Comparison of ENCODE assay signal across 9 mouse cellular contexts in genomic region chr7:31116721-31117145, GRCm38 (mm10). TPM values are rescaled to one million over a fixed set of nuclear protein-coding genes. Genes with fewer than 3 reads are reported as not detected.
DNase-seq lines count a peak whose midpoint lies in the region; ATAC-seq lines count a peak whose summit lies in the region.
"Had no signal": no experiment of that assay in that cellular context is flagged by ENCODE, and none has a peak within 500 bp of the region (broad histone marks: within the 10 kb centered on the region; RNA-seq: fewer than 3 reads in every experiment).

No protein-coding gene starts in this region.

- H3K27ac ChIP-seq in liver, embryonic 13.5 days = peak overlapping the region; percentile 86
- H3K27ac ChIP-seq: stomach, embryonic 15.5 days had no signal

- peaks cover 36% of the 10 kb centered on the region for H3K4me1 ChIP-seq in liver, embryonic 13.5 days (replicated peaks)

- 0 out of 2 replicates have a peak overlapping the region, but pooled peaks have one; percentile 3 for H3K4me2 ChIP-seq in liver, embryonic 13.5 days
- H3K4me2 ChIP-seq: stomach, embryonic 15.5 days had no signal

- no peak overlapping the region for H3K4me3 ChIP-seq in liver, embryonic 13.5 days (replicated peaks)
- H3K4me3 ChIP-seq: stomach, embryonic 15.5 days had no signal

- no peaks in the 10 kb centered on the region for H3K9me3 ChIP-seq in liver, embryonic 13.5 days (replicated peaks)
- H3K9me3 ChIP-seq: stomach, embryonic 15.5 days had no signal

- no peaks in the 10 kb centered on the region for H3K36me3 ChIP-seq in liver, embryonic 13.5 days
- H3K36me3 ChIP-seq: stomach, embryonic 15.5 days had no signal

- DNase-seq in cerebellum, adult 8-10 months = peak; percentile 53
- DNase-seq in cerebellum, adult 9-10 months = no peak
- peak; percentile 36 for DNase-seq in kidney, adult 11 months
- no peak for DNase-seq in kidney, postnatal 14 days
- peak; percentile 85 for DNase-seq in ZHBTc4 (ENCODE audit: low read depth, low spot score)
- DNase-seq in liver, embryonic 13.5 days = no peak
- DNase-seq in spleen, adult 12 weeks (ENCODE audit: low spot score) = no peak
- DNase-seq in adipocyte (ENCODE audit: low spot score) = no peak

- ATAC-seq in liver, embryonic 13.5 days (ENCODE audit: low read depth) = no peak

- WGBS in liver, embryonic 13.5 days (ENCODE audit: insufficient replicate concordance) = 48% methylated on average over 16 of the region's 16 CpGs

- H3K27me3 ChIP-seq in liver, embryonic 13.5 days = no peaks in the 10 kb centered on the region
- H3K27me3 ChIP-seq: stomach, embryonic 15.5 days had no signal

- H3K9ac ChIP-seq in liver, embryonic 13.5 days = no peak overlapping the region
- H3K9ac ChIP-seq: stomach, embryonic 15.5 days had no signal

RNA-seq across cellular contexts. Expression of gene Hpn, which starts 1.6 kb away (rescaled TPM):
- 45.7 and 45.8 TPM in 2 replicates for polyA plus RNA-seq in liver, embryonic 13.5 days (2015; fragmentation: Nextera tagmentation; extraction: Ambion mirVana)

RNA-seq across cellular contexts. Expression of gene Scn1b, which starts 10.1 kb away (rescaled TPM):
- polyA plus RNA-seq in liver, embryonic 13.5 days (2015; fragmentation: Nextera tagmentation; extraction: Ambion mirVana) = 0.42 and 0.60 TPM in 2 replicates

RNA-seq across cellular contexts. Expression of gene Gramd1a, which starts 39.0 kb away (rescaled TPM):
- polyA plus RNA-seq in liver, embryonic 13.5 days (2015; fragmentation: Nextera tagmentation; extraction: Ambion mirVana) = 9.3 and 10.7 TPM in 2 replicates

RNA-seq across cellular contexts. Expression of gene Fxyd3, which starts 40.2 kb away (rescaled TPM):
- 0.52 and 1.1 TPM in 2 replicates for polyA plus RNA-seq in liver, embryonic 13.5 days (2015; fragmentation: Nextera tagmentation; extraction: Ambion mirVana)

RNA-seq across cellular contexts. Expression of gene Lgi4, which starts 57.6 kb away (rescaled TPM):
- 0.07 and 0.13 TPM in 2 replicates for polyA plus RNA-seq in liver, embryonic 13.5 days (2015; fragmentation: Nextera tagmentation; extraction: Ambion mirVana)

Comparison
In these comparisons a context has a peak if more than half of its experiments do, and no peak if none do; other contexts are left out.
1. DNase-seq: peak in cerebellum, adult 8-10 months (single experiment), kidney, adult 11 months (single experiment) and ZHBTc4 (single experiment); none in cerebellum, adult 9-10 months (single experiment), kidney, postnatal 14 days (single experiment), liver, embryonic 13.5 days (single experiment), spleen, adult 12 weeks (single experiment) and adipocyte (single experiment).